Mouse (Mus musculus) heart, embryonic 15.5 days (tissue): ENCODE measurements at regions not wholly inside any gene's neighbourhood (a gene's known extent, or its start where the extent isn't known, plus 50 kb on each side); places are given as distances from the start of the nearest gene placed in this dataset.
A peak's percentile ranks its signal among the peaks of the same experiment; 100 is the strongest.
"Not testable (repeated sequence)": the region's sequence is repeated elsewhere in the genome, so short reads cannot be mapped to it uniquely, and the experiment has no call there.

ENCODE experiments used
- ATAC-seq: fragments of 200-750 bp; cut with Nextera tagmentation; replicated peaks from 2 replicates; pipeline ENCODE4 v1.8.0; 2017; ENCODE audit warnings: low read depth, moderate TSS enrichment; ENCODE audit not compliant: insufficient number of reproducible peaks, insufficient read depth, low FRiP score
- H3K27ac ChIP-seq: fragments of 300-500 bp; sonication (generic); 2 replicates; pipeline ENCODE4 v1.5.1; 2015; ENCODE audit warnings: mild to moderate bottlenecking, inconsistent platforms
- H3K27me3 ChIP-seq: fragments of 300-500 bp; sonication (generic); 2 replicates; pipeline ENCODE4 v1.6.1; 2015; ENCODE audit warnings: inconsistent platforms
- H3K36me3 ChIP-seq: fragments of 300-500 bp; sonication (generic); 2 replicates; pipeline ENCODE4 v1.6.1; 2015; ENCODE audit warnings: mild to moderate bottlenecking, inconsistent platforms
- H3K4me1 ChIP-seq: fragments of 300-500 bp; sonication (generic); replicated peaks from 2 replicates; pipeline ENCODE4 v1.6.1; 2015; ENCODE audit warnings: inconsistent platforms
- H3K4me2 ChIP-seq: fragments of 300-500 bp; sonication (generic); 2 replicates; pipeline ENCODE4 v1.6.1; 2015; ENCODE audit warnings: inconsistent platforms, mild to moderate bottlenecking, moderate library complexity
- H3K4me3 ChIP-seq: fragments of 300-500 bp; sonication (generic); 2 replicates; pipeline ENCODE4 v1.5.1; 2015; ENCODE audit warnings: mild to moderate bottlenecking, inconsistent platforms
- H3K9ac ChIP-seq: fragments of 300-500 bp; sonication (generic); 2 replicates; pipeline ENCODE4 v1.6.1; 2015; ENCODE audit warnings: mild to moderate bottlenecking, inconsistent platforms
- H3K9me3 ChIP-seq: fragments of 300-500 bp; sonication (generic); replicated peaks from 2 replicates; pipeline ENCODE4 v1.6.1; 2016; ENCODE audit warnings: inconsistent platforms
- WGBS: fragments of 180-500 bp; shearing (Covaris S2); methylation state at CpG from one replicate; pipeline ENCODE4 v1.1.7; 2015; ENCODE audit warnings: mixed read lengths; 5-methylcytosine and 5-hydroxymethylcytosine counted together

DNA sequence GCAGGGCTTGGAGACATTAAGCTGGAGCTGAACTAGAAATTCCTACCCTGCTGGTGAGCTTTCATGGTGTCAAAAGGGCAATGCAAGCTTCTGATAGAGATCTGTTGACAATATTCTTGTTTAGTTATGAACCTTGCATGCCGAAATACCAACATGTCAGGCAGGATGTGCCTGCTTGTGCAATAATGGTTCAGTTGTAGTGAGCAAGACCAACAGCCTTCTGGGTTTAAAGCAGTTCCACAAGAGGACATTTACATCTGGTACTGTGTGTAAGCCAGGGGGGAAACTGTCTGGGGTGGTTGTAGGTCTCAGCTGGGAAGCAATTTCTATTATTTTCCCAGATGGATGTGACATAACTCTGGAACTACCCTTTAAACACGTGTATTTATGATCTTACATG, 987.6 kb upstream of the Gm38303 start:
- Histone ChIP-seq H3K9ac (no peak overlapping the region), H3K4me2 (no peak overlapping the region), H3K4me3 (no peak overlapping the region), H3K27me3 (no peaks in the 10 kb centered on the region), H3K4me1 (no peaks in the 10 kb centered on the region), H3K9me3 (no peaks in the 10 kb centered on the region), H3K36me3 (no peaks in the 10 kb centered on the region), H3K27ac (no peak overlapping the region)
- WGBS: 58% methylated on average over 2 of the region's 2 CpGs
- no peak for ATAC-seq

DNA sequence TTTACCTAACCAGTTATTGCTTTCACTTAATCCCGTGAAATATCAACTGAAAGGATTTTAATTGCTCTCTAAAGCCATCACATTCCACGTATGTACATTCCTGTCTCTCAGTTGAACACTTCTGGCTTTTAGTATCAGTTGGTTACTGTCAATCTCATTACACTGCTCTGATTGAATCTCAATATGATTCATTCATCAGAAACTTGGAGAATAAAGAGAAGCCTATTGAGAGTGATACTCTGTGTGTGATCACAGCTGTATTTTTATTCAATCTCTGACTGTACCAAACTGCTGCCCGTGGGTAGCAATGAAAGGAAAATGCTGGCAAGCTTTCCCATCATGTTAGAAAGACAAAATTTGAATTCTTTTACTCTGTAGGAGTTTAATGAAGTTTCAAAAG, 957.5 kb upstream of the Gm38303 start:
- 71% methylated on average over 3 of the region's 3 CpGs for WGBS
- Histone ChIP-seq H3K36me3 (no peaks in the 10 kb centered on the region), H3K9me3 (no peaks in the 10 kb centered on the region), H3K4me3 (no peak overlapping the region), H3K4me1 (no peaks in the 10 kb centered on the region), H3K27ac (no peak overlapping the region), H3K27me3 (no peaks in the 10 kb centered on the region), H3K9ac (no peak overlapping the region), H3K4me2 (no peak overlapping the region)
- no peak for ATAC-seq

DNA sequence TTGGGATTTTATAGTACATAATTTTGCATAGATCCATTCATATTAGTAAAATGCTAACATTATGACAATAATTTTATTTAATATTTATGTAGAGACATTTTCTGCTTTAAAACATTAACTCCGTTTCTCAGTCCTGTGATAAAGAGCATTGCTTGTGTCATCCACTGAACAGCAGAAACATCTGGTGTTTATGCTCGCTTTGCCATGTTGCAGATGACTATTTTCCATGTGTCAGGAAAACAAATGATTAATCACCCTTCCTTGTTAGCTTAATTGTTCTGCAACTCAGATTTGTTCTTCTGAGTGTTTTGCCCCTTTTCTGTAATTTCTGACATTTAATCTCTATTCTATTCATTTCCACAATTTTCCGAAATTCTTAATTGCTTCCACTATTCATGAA, 925.6 kb upstream of the Gm38303 start:
- Histone ChIP-seq H3K4me1 (no peaks in the 10 kb centered on the region), H3K36me3 (no peaks in the 10 kb centered on the region), H3K4me2 (no peak overlapping the region), H3K27me3 (no peaks in the 10 kb centered on the region), H3K9ac (no peak overlapping the region), H3K27ac (no peak overlapping the region), H3K4me3 (no peak overlapping the region), H3K9me3 (no peaks in the 10 kb centered on the region)
- 75% methylated on average over 3 of the region's 3 CpGs for WGBS
- ATAC-seq: no peak

DNA sequence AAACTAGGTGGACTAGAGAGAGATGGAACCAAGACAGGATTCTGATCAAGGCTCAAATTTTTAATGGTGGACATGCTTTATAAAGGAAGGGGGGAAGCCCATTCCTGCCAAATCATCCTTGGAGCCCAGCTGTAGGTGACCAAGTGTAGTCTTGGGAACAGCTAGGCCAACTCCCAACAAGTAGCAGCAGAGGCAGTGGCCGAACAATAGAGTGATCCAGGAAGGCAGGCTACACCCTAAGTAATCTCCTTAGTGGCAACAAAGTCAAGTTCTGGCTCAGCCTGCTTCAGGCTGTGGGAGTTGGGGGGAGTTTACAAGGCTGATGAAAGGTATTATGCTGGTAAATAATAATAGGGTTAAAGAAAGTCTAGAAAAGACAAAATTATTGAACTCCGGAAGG, 878.5 kb upstream of the Gm38303 start:
- Histone ChIP-seq H3K4me2 (no peak overlapping the region), H3K4me1 (no peaks in the 10 kb centered on the region), H3K4me3 (no peak overlapping the region), H3K36me3 (no peaks in the 10 kb centered on the region), H3K9me3 (no peaks in the 10 kb centered on the region), H3K27me3 (no peaks in the 10 kb centered on the region), H3K27ac (no peak overlapping the region), H3K9ac (no peak overlapping the region)
- ATAC-seq: no peak
- 84% methylated on average over 2 of the region's 2 CpGs for WGBS

DNA sequence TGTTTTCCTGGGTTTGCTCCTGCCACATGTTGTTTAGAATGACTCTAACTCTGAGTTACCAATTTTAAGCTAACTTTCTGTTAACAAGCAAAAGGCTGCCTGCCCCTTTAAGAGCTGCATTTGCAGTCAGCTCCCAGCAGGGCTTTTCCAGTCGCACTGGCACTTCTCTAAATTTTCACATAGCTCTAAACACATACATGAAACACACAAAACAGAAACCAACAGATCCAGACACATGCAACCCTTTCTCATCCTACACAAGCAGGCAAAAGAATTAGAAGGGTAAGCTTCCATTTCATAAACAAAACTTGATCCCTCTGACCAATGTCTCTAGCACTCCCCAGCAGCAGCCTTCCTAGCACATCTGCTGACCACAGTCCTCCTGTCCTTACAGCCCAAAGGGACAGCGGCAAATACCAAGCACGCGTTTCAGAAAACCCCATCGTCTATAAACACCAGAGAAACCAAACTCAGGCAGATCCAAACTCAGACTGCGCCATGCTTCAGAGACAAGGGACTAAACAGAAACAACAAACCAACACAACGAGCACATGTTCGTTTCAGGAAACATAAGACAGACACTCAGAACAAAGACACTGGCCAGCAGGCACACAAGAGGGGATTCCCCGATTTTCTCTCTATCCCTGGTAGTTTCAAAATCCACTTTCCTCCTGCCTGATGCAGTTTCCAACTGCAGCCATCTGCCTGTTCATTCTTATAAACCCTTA, 877.6 kb upstream of the Gm38303 start:
- H3K27me3 ChIP-seq, H3K9me3 ChIP-seq, H3K4me1 ChIP-seq, H3K27ac ChIP-seq, ATAC-seq, H3K36me3 ChIP-seq, H3K9ac ChIP-seq: not testable (repeated sequence)
- Histone ChIP-seq H3K4me3 (peak overlapping the region; percentile 28), H3K4me2 (peak overlapping the region; percentile 50)
- 30% methylated on average over 9 of the region's 9 CpGs for WGBS

DNA sequence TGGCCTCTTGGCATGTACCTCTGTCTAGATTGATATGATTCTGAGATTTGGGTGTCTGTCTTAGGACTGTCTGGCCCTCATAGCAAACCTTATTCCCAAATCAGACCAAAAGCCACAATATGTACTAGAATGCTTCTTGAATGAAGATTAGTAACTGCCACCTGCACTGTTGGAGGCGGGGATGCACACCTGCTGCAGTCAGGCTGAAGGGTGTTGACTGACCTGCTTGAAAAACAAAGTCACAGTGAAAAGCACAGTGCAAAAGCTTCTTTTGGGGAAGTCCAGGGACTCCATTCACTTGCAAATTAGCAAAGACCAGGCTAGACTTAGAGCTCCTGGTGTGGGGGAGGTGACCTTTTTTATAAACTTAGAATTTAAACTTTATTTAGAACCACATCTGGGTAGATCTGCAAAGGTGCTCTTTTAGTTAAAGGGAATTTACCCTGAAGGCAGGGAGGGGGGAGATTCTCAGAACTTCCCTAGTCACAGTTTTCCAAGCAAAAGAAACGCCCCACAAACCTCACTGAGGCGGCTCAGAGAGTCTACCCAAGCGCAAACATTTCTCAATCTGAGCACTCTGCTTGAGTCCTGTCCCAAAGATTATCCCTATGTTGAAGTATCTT, 876.9 kb upstream of the Gm38303 start:
- peak overlapping the region; percentile 50; the same call in 1 of the 2 replicates for H3K4me2 ChIP-seq
- WGBS: 72% methylated on average over 4 of the region's 4 CpGs
- not testable (repeated sequence) for H3K27me3 ChIP-seq, H3K9me3 ChIP-seq, H3K4me1 ChIP-seq, ATAC-seq, H3K36me3 ChIP-seq, H3K27ac ChIP-seq, H3K4me3 ChIP-seq, H3K9ac ChIP-seq

DNA sequence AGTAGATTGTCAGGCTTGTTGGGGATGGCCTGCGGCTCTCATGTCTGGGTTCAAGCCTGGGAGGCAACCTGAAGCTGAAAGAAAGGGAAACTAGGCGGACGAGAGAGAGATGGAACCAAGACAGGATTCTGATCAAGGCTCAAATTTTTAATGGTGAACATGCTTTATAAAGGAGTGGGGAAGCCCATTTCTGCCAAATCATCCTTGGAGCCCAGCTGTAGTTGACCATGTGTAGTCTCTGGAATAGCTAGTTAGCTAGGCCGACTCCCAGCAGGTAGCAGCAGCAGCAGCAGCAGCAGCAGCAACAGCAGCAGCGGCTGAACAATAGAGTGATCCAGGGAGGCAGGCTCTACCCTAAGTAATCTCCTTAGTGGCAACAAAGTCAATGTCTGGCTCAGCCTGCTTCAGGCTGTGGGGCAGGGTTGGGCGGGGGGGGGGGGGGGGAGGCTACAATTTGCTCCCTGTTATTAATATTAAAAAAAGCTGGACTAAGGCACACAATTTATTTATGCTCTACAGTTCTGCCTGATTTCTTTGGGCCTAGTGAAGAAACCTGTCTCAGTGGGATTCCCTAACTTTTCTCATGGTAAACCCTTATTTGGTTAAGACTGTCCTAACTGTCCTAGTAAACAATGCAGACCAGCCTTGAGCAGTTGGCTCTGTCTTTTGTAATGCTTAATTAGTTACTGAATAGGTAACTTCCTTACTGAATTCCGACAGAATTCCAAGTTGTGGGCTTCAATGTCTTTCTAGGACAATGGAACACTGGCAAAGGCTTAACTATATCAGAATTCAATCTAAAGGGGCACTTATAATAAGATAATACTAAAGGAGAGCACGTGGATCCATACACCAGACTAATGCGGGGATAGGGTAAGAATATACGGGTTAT, 875.7 kb upstream of the Gm38303 start:
- H3K9ac ChIP-seq, H3K27ac ChIP-seq, H3K27me3 ChIP-seq, H3K4me1 ChIP-seq, H3K4me3 ChIP-seq, ATAC-seq, H3K4me2 ChIP-seq, H3K36me3 ChIP-seq, H3K9me3 ChIP-seq: not testable (repeated sequence)
- 72% methylated on average over 9 of the region's 10 CpGs for WGBS

DNA sequence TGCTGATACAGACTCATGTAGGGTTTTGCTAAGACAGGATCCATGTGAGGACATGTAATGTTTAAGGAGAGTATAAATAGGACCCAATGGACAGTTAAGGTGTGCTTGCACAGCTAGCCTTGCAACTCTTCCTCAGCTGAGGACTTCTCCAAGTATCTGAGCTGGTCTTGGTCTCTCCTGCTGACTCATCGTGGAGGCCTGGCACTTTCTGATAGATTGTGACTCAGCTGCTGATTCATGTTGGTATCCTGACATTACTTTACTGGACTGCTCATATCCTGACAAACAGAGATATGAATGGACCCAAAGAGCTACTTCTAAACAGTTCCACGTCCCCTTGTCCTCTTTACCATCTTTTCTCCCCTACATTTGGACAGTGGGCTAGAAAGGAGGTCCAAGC, 838.5 kb upstream of the Gm38303 start:
- ATAC-seq: no peak
- WGBS: 56% methylated on average over 2 of the region's 2 CpGs
- H3K9me3 ChIP-seq: no peaks in the 10 kb centered on the region

DNA sequence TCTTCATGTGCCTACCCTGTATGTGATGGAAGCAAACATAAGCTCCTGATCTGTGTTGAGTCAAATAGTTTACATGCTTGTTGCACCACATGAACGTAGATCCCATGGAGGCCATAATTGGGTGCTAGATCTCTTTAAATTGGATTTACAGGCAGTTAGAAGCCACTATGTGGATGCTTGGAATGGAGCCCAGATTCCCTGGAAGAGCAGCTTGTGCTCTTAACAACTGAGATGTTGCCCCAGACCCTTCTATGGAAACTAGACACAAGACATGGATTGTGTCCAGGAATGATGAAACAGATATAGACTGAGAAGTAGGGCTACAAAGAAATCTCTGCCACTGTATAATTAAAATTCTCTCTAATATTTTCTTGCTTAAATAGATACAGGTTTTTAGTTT, 819.9 kb upstream of the Gm38303 start:
- H3K27me3 ChIP-seq: no peaks in the 10 kb centered on the region
- no peaks in the 10 kb centered on the region for H3K36me3 ChIP-seq
- no peak overlapping the region for H3K27ac ChIP-seq
- no peak overlapping the region for H3K4me2 ChIP-seq
- ATAC-seq: no peak
- no peak overlapping the region for H3K4me3 ChIP-seq
- no peaks in the 10 kb centered on the region for H3K9me3 ChIP-seq
- WGBS: 54% methylated on average over 1 of the region's 1 CpGs
- no peaks in the 10 kb centered on the region for H3K4me1 ChIP-seq
- no peak overlapping the region for H3K9ac ChIP-seq

More for the DNA sequence above, 838.5 kb upstream of the Gm38303 start:
- Histone ChIP-seq H3K4me2 (no peak overlapping the region), H3K4me1 (no peaks in the 10 kb centered on the region), H3K9ac (no peak overlapping the region), H3K27me3 (no peaks in the 10 kb centered on the region), H3K27ac (no peak overlapping the region), H3K4me3 (no peak overlapping the region), H3K36me3 (no peaks in the 10 kb centered on the region)
